Mouse (Mus musculus): ENCODE data around the gene Sdk1. TPM values are rescaled to one million over a fixed set of nuclear protein-coding genes. Genes with fewer than 3 reads are reported as not detected.
A peak's percentile ranks its signal among the peaks of the same experiment; 100 is the strongest.

Sdk1 gene
- polyA plus RNA-seq, 1 experiment from 2014 or later: 0.76 TPM

GRCm38 (mm10) chr5:141404651-141405050 is 163.4 kb downstream of the Sdk1 start:
- no peak for DNase-seq (ENCODE audit: low spot score)
- H3K4me3 ChIP-seq: no peak overlapping the region
- no peaks in the 10 kb centered on the region for H3K9me3 ChIP-seq (replicated peaks)
- H3K4me1 ChIP-seq: peaks cover 17% of the 10 kb centered on the region
- H3K36me3 ChIP-seq: no peaks in the 10 kb centered on the region
- 0 out of 2 replicates have a peak overlapping the region, but pooled peaks have one; percentile 16 for H3K27ac ChIP-seq
- 12% methylated on average over 2 of the region's 2 CpGs for WGBS
- no peaks in the 10 kb centered on the region for H3K27me3 ChIP-seq (ENCODE audit: low read depth, poor library complexity, severe bottlenecking)

- Histone ChIP-seq H3K4me3 (no peak overlapping the region), H3K27ac (no peak overlapping the region), H3K4me1 (peaks cover 17% of the 10 kb centered on the region), H3K36me3 (no peaks in the 10 kb centered on the region), H3K27me3 (ENCODE audit: low read depth, poor library complexity, severe bottlenecking) (no peaks in the 10 kb centered on the region), H3K9me3 (replicated peaks) (no peaks in the 10 kb centered on the region)
- 87% methylated on average over 7 of the region's 7 CpGs for WGBS
- DNase-seq (ENCODE audit: low spot score): no peak
Observed at GRCm38 (mm10) chr5:141406926-141407325, 165.6 kb downstream of the Sdk1 start.

- H3K9me3 ChIP-seq (replicated peaks): no peaks in the 10 kb centered on the region
- H3K27ac ChIP-seq: no peak overlapping the region
- no peaks in the 10 kb centered on the region for H3K4me1 ChIP-seq
- H3K27me3 ChIP-seq (ENCODE audit: low read depth, poor library complexity, severe bottlenecking): no peaks in the 10 kb centered on the region
- DNase-seq (ENCODE audit: low spot score): no peak
- 77% methylated on average over 11 of the region's 11 CpGs for WGBS
- H3K36me3 ChIP-seq: no peaks in the 10 kb centered on the region
- no peak overlapping the region for H3K4me3 ChIP-seq
Observed at GRCm38 (mm10) chr5:141413013-141413412, 171.7 kb downstream of the Sdk1 start.

GRCm38 (mm10) chr5:141415644-141416243 is 174.5 kb downstream of the Sdk1 start:
- no peaks in the 10 kb centered on the region for H3K4me1 ChIP-seq
- WGBS: 73% methylated on average over 10 of the region's 10 CpGs
- DNase-seq (ENCODE audit: low spot score): no peak
- H3K27me3 ChIP-seq (ENCODE audit: low read depth, poor library complexity, severe bottlenecking): no peaks in the 10 kb centered on the region
- H3K4me3 ChIP-seq: no peak overlapping the region
- H3K27ac ChIP-seq: no peak overlapping the region
- H3K36me3 ChIP-seq: no peaks in the 10 kb centered on the region
- no peaks in the 10 kb centered on the region for H3K9me3 ChIP-seq (replicated peaks)

GRCm38 (mm10) chr5:141428132-141428531 is 186.8 kb downstream of the Sdk1 start:
- Histone ChIP-seq H3K27me3 (ENCODE audit: low read depth, poor library complexity, severe bottlenecking) (no peaks in the 10 kb centered on the region), H3K9me3 (replicated peaks) (no peaks in the 10 kb centered on the region), H3K4me3 (no peak overlapping the region), H3K27ac (no peak overlapping the region), H3K4me1 (peaks cover 13% of the 10 kb centered on the region; the same call in 1 of the 2 replicates), H3K36me3 (no peaks in the 10 kb centered on the region)
- DNase-seq (ENCODE audit: low spot score): no peak
- 89% methylated on average over 3 of the region's 3 CpGs for WGBS

GRCm38 (mm10) chr5:141433286-141433685 is 192.0 kb downstream of the Sdk1 start:
- H3K4me1 ChIP-seq: peaks cover 10% of the 10 kb centered on the region; the same call in 1 of the 2 replicates
- H3K36me3 ChIP-seq: no peaks in the 10 kb centered on the region
- no peak for DNase-seq (ENCODE audit: low spot score)
- H3K9me3 ChIP-seq (replicated peaks): no peaks in the 10 kb centered on the region
- H3K27me3 ChIP-seq (ENCODE audit: low read depth, poor library complexity, severe bottlenecking): no peaks in the 10 kb centered on the region
- 94% methylated on average over 2 of the region's 2 CpGs for WGBS
- no peak overlapping the region for H3K27ac ChIP-seq
- H3K4me3 ChIP-seq: no peak overlapping the region

- Histone ChIP-seq H3K9me3 (replicated peaks) (no peaks in the 10 kb centered on the region), H3K36me3 (no peaks in the 10 kb centered on the region), H3K4me1 (no peaks in the 10 kb centered on the region; the same call in 1 of the 2 replicates), H3K27me3 (ENCODE audit: low read depth, poor library complexity, severe bottlenecking) (no peaks in the 10 kb centered on the region), H3K4me3 (no peak overlapping the region), H3K27ac (no peak overlapping the region)
- no peak for DNase-seq (ENCODE audit: low spot score)
- WGBS: 79% methylated on average over 1 of the region's 1 CpGs
Observed at GRCm38 (mm10) chr5:141447247-141447646, 206.0 kb downstream of the Sdk1 start.

GRCm38 (mm10) chr5:141463417-141463816 is 222.1 kb downstream of the Sdk1 start:
- 90% methylated on average over 2 of the region's 2 CpGs for WGBS
- no peaks in the 10 kb centered on the region for H3K9me3 ChIP-seq (replicated peaks)
- H3K4me1 ChIP-seq: peaks cover 3% of the 10 kb centered on the region
- no peak for DNase-seq (ENCODE audit: low spot score)
- H3K27ac ChIP-seq: no peak overlapping the region
- H3K36me3 ChIP-seq: no peaks in the 10 kb centered on the region
- no peaks in the 10 kb centered on the region for H3K27me3 ChIP-seq (ENCODE audit: low read depth, poor library complexity, severe bottlenecking)
- no peak overlapping the region for H3K4me3 ChIP-seq

GRCm38 (mm10) chr5:141468821-141469220 is 227.5 kb downstream of the Sdk1 start:
- Histone ChIP-seq H3K4me3 (no peak overlapping the region), H3K27ac (peak overlapping the region; percentile 42; the same call in 1 of the 2 replicates), H3K36me3 (no peaks in the 10 kb centered on the region), H3K9me3 (replicated peaks) (no peaks in the 10 kb centered on the region), H3K27me3 (ENCODE audit: low read depth, poor library complexity, severe bottlenecking) (no peaks in the 10 kb centered on the region), H3K4me1 (peaks cover 8% of the 10 kb centered on the region)
- no peak for DNase-seq (ENCODE audit: low spot score)
- WGBS: 50% methylated on average over 5 of the region's 5 CpGs

GRCm38 (mm10) chr5:141505281-141505680 is 264.0 kb downstream of the Sdk1 start:
- Histone ChIP-seq H3K9me3 (replicated peaks) (no peaks in the 10 kb centered on the region), H3K27ac (no peak overlapping the region), H3K4me1 (no peaks in the 10 kb centered on the region), H3K4me3 (no peak overlapping the region), H3K27me3 (ENCODE audit: low read depth, poor library complexity, severe bottlenecking) (no peaks in the 10 kb centered on the region), H3K36me3 (no peaks in the 10 kb centered on the region)
- 51% methylated on average over 6 of the region's 6 CpGs for WGBS
- no peak for DNase-seq (ENCODE audit: low spot score)

GRCm38 (mm10) chr5:141506344-141506743 is 265.1 kb downstream of the Sdk1 start:
- H3K27ac ChIP-seq: no peak overlapping the region
- peaks cover 3% of the 10 kb centered on the region for H3K4me1 ChIP-seq
- H3K27me3 ChIP-seq (ENCODE audit: low read depth, poor library complexity, severe bottlenecking): no peaks in the 10 kb centered on the region
- H3K36me3 ChIP-seq: no peaks in the 10 kb centered on the region
- H3K4me3 ChIP-seq: no peak overlapping the region
- 93% methylated on average over 3 of the region's 3 CpGs for WGBS
- H3K9me3 ChIP-seq (replicated peaks): no peaks in the 10 kb centered on the region
- no peak for DNase-seq (ENCODE audit: low spot score)

GRCm38 (mm10) chr5:141524801-141525715 is 283.8 kb downstream of the Sdk1 start:
- 28% methylated on average over 13 of the region's 13 CpGs for WGBS
- no peak overlapping the region for H3K27ac ChIP-seq
- H3K36me3 ChIP-seq: no peaks in the 10 kb centered on the region
- no peaks in the 10 kb centered on the region; the same call in 1 of the 2 replicates for H3K27me3 ChIP-seq (ENCODE audit: low read depth, poor library complexity, severe bottlenecking)
- no peaks in the 10 kb centered on the region for H3K9me3 ChIP-seq (replicated peaks)
- peaks cover 16% of the 10 kb centered on the region for H3K4me1 ChIP-seq
- no peak overlapping the region for H3K4me3 ChIP-seq
- DNase-seq (ENCODE audit: low spot score): no peak

- DNase-seq (ENCODE audit: low spot score): no peak
Observed at GRCm38 (mm10) chr5:141540193-141540592, 298.9 kb downstream of the Sdk1 start.

More at GRCm38 (mm10) chr5:141540193-141540592, 298.9 kb downstream of the Sdk1 start:
- Histone ChIP-seq H3K27ac (no peak overlapping the region), H3K9me3 (replicated peaks) (no peaks in the 10 kb centered on the region), H3K4me1 (peaks cover 9% of the 10 kb centered on the region), H3K36me3 (no peaks in the 10 kb centered on the region), H3K4me3 (no peak overlapping the region), H3K27me3 (ENCODE audit: low read depth, poor library complexity, severe bottlenecking) (no peaks in the 10 kb centered on the region)
- 67% methylated on average over 5 of the region's 5 CpGs for WGBS
